Mouse (Mus musculus) cerebral cortex, adult 2 months (tissue): ENCODE measurements around the gene Clic1.

Experiments used
- WGBS: fragments of 180-500 bp; shearing (Covaris S2); methylation state at CpG from one replicate; pipeline ENCODE4 v1.1.7; 2018; 5-methylcytosine and 5-hydroxymethylcytosine counted together

Gene Clic1

DNA sequence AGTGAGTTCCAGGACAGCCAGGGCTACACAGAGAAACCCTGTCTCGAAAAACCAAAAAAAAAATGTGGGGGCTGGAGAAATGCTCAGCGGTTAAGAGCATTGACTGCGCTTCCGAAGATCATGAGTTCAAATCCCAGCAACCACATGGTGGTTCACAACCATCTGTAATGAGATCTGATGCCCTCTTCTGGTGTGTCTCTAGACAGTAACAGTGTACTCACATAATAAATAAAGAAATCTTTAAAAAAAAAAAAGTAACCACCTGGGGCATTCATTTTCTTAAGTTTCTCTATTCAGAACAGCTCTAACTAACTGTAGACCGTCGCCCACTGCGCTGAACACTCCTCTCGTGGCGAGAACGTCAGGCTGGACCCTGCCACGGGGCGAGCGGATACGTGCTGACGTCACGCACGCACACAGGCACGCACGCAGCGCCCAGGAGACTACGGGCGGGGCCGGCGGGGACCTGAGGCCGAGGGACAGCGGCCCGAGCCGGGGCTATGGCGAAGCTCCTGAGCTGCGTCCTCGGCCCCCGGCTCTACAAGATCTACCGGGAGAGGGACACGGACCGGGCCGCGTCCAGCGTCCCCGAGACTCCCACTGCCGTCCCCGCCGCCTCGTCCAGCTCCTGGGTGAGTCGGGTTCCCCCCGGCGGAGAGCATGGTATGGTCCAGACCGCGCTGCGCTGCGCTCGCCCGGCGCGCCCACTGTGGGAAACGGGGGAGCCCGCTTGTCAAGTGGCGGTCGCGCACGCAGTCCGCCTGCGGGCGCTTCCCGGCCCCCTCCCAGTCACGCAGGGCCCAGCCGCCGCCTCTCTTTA is 39.3 kb downstream of the Clic1 start, which contains the start of gene Abhd16a:
Gene Abhd16a (plus strand): TSS at position 439 of the 820 bp plus-strand sequence.
- WGBS, result 3% methylated on average over 67 of the region's 67 CpGs

GRCm38 (mm10) chr17:35090166-35090932 is 40.6 kb downstream of the Clic1 start:
- WGBS, result 30% methylated on average over 8 of the region's 8 CpGs

DNA sequence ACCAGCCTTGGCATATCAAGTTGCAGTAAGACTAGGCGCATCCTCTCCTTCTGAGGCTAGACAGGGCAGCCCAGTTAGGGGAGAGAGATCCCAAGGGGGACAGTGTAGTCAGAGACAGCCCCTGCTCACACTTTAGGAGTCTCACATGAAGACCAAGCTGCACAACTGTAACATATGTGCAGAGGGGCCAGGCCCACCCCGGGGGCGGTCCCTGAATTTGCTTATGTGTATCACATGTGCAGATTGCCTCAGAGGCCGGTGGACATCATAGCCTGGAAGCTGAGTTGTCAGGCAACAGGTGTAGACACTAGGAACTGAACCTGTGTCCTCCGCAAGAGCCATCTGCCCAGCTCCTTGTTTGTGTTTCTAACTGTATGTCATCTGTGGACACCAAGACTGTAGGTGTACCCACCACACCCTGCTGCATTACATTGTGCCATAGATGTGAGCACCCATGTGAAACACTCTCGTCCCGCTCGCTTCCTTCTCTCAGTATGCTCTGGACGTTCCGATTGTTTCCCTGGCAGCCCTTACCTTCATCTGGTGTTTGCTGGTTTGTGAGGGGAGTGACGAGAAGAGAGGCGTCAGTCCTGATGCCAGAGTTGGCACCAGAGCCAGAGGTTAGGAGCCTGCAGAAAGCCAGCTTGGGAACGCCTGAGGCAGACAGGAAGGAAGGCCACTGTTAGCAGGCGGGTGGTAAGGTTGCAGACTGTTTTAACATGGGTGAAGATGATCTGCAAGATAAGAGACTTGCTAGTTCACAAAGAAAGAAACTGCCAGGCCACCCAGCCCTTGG is 42.8 kb downstream of the Clic1 start:
- WGBS, result 74% methylated on average over 14 of the region's 14 CpGs

- WGBS, result 55% methylated on average over 15 of the region's 15 CpGs
These were observed 45.0 kb downstream of the Clic1 start for GRCm38 (mm10) chr17:35094475-35095365.

DNA sequence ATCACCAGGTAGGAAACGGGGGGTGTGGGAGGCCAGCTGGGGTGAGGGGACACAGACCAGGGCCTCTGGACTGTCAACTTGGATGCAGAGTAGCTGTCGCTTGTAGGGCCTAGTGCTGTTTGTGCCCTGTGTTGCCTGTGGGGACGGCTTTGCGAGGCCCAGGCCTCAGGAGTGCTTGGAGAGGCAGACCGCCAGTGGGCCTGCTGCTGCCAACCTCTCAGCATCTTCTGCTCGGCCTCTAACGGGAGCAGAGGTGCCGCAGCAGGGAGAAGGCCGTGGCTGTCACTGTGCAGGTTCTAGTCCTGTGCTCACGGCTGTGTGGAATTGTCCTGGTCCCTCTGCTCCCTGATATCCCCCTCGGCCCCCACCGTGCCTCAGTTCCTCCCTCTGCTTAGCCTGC is 46.8 kb downstream of the Clic1 start:
- WGBS, result 89% methylated on average over 12 of the region's 12 CpGs

GRCm38 (mm10) chr17:35097164-35097655 is 47.4 kb downstream of the Clic1 start:
- 53% methylated on average over 12 of the region's 12 CpGs for WGBS

DNA sequence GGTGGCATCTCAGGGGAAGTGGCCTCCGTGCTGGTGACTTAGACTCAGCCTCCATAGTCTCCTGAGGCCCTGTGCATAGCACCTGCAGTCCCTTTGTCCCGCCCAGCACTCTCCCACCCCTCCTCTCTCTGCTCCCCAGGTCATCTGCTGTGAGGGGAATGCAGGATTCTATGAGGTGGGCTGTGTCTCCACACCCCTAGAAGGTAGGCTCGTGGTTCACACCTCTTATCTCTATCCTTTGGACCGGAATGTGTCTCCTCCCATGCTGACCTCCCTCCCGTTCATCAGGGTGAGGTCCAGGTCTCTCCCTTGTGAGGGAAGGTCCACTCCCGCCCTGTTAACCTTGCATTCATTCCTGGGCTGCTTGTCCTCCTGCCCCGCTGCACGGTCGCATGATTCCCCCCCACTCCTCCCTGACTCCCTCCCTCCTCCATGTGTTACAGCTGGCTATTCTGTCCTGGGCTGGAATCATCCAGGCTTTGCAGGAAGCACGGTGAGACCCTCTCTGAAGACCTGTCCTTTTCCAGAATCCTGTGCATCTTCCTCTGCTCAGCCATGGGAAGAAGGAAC is 50.5 kb downstream of the Clic1 start:
- WGBS, result 70% methylated on average over 10 of the region's 10 CpGs

DNA sequence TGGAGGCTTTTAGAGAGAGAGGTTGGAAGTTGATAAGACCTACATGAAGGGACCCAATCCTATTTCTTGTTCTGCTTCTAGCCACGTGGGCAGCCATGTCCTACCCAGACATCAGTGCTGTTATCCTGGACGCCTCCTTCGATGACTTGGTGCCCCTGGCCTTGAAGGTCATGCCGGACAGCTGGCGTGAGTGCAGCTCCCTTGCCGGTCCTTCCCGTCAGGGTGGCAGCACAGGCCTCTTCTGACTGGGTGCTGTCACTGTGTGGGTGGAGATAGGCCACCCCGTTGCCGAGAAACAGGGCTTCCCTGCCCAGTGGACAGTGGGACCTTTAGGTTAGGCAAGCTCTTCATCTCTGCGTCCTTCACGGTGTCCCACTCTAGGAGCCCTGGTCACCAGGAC is 51.4 kb downstream of the Clic1 start:
- 86% methylated on average over 11 of the region's 11 CpGs for WGBS

GRCm38 (mm10) chr17:35102299-35102698 is 52.5 kb downstream of the Clic1 start:
- WGBS, result 63% methylated on average over 8 of the region's 8 CpGs

- WGBS, result 70% methylated on average over 6 of the region's 6 CpGs
These were observed 53.5 kb downstream of the Clic1 start for GRCm38 (mm10) chr17:35103221-35103690.

DNA sequence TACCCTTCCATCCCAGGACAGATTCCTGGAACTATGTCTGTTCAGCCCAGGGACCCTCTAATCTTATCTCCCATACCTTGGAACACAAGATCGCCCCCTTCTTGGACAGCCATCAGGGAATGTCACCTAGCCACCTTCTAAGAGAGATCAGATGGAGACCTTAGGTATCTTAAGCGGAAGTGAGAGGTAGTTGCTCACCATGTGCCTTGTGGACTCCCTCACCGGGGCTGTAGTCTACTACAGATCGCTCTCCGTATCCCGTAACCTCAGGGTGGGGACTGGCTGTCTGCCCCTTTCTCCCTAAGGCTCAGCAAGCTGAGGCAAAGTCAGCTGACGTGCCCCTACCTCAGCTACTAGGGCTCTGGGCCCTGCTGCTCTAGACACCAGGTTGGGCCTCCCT is 54.3 kb downstream of the Clic1 start:
- 96% methylated on average over 7 of the region's 7 CpGs for WGBS

DNA sequence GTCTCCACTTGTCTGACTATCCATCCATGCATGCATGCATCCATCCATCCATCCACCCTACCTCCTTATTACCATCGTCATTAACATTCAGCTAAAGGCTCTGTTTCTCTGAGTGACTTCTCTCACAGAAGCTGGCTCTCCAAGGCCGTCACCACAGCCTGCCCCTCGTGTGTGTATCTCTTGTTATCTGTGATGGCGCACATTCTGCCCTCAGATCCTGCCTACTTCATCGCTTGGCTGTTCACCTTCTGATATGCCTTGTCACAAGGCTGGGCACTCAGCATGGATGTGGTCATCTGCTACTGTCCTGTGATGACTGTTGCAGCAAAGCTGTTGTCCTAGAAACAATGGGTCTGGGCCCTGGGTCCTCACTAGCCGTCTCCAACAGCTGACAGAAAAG is 55.0 kb downstream of the Clic1 start:
- WGBS, result 76% methylated on average over 6 of the region's 6 CpGs

DNA sequence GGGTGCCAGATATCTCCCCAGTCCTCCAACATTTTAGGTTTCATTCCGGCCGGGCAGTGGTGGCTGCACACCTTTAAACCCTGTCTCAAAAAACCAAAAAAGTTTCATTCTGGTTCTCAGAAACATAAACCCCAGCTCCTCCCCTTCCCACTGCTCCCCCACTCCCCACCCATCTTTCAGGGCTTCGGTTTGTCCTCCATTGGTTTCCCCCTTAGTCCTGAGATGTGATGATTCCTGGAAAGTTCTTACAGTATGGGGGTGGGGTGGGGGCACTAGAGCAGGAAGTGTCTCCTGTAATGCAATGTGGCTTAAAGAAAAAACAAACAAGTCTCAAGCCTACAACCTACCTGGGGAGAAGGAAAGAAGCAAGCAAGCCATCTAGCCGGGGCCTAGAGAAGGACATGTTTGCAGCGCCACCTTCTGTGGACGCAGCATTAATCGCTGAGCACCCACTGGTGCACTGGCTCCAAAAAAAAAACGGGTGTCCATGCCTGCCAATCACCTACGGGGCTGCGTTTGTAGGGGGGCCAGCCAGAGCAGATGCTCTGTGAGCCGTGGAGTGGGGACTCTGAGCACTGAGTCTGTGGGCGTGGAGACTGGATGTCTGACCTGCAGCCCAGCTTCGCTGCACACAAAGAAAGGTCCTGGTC is 56.1 kb downstream of the Clic1 start:
- 29% methylated on average over 13 of the region's 13 CpGs for WGBS

- WGBS, result 56% methylated on average over 3 of the region's 3 CpGs
These were observed 56.8 kb downstream of the Clic1 start for GRCm38 (mm10) chr17:35106522-35106921.

GRCm38 (mm10) chr17:35108097-35108496 is 58.3 kb downstream of the Clic1 start, which contains the start of gene Ly6g5c:
TSS of gene Ly6g5c (plus strand) at chr17:35108279.
- 76% methylated on average over 6 of the region's 6 CpGs for WGBS
